Mouse (Mus musculus) spleen, adult 2 months (tissue): ENCODE data around the gene Fam50b. TPM values are rescaled to one million over a fixed set of nuclear protein-coding genes. Genes with fewer than 3 reads are reported as not detected.
A peak's percentile ranks its signal among the peaks of the same experiment; 100 is the strongest.

Experiments
- DNase-seq, 2 experiments: peaks; one replicate each; pipeline versions ENCODE4 v3.0.0 to v3.0.0-alpha.2; 2012 to 2021; ENCODE audit warnings: low spot score in 2 of 2, low read depth in 1 of 2
- H3K27ac ChIP-seq: fragments of 200-500 bp; 2 replicates; pipeline ENCODE4 v1.5.1; 2012; ENCODE audit warnings: low read length, inconsistent platforms; ENCODE audit not compliant: insufficient read depth
- H3K27me3 ChIP-seq: fragments of 200-500 bp; 2 replicates; pipeline ENCODE4 v1.6.1; 2012; ENCODE audit warnings: mild to moderate bottlenecking, moderate library complexity, low read length, inconsistent platforms; ENCODE audit not compliant: control insufficient read depth, insufficient read depth
- H3K36me3 ChIP-seq: fragments of 200-500 bp; 2 replicates; pipeline ENCODE4 v1.6.1; 2012; ENCODE audit warnings: mild to moderate bottlenecking, low read length, inconsistent platforms; ENCODE audit not compliant: control insufficient read depth, insufficient read depth
- H3K4me1 ChIP-seq: fragments of 200-500 bp; 2 replicates; pipeline ENCODE4 v1.6.1; 2011; ENCODE audit warnings: inconsistent platforms; ENCODE audit not compliant: control insufficient read depth, insufficient read depth, insufficient read length
- H3K4me3 ChIP-seq: fragments of 200-500 bp; 2 replicates; pipeline ENCODE4 v1.5.1; 2011; ENCODE audit warnings: mild to moderate bottlenecking, inconsistent platforms; ENCODE audit not compliant: insufficient read depth, insufficient read length; ENCODE audit errors: extremely low read depth
- CTCF ChIP-seq: fragments of 200-500 bp; IDR thresholded peaks from 2 replicates; pipeline ENCODE4 v1.5.1; 2011; ENCODE audit warnings: mild to moderate bottlenecking, inconsistent platforms; ENCODE audit not compliant: insufficient read depth, insufficient read length, insufficient replicate concordance; ENCODE audit errors: extremely low read depth
- POLR2A ChIP-seq: fragments of 200-500 bp; IDR thresholded peaks from 2 replicates; pipeline ENCODE4 v1.6.1; 2011; ENCODE audit warnings: low read depth, low read length, inconsistent platforms
- WGBS: fragments of 180-500 bp; shearing (Covaris S2); methylation state at CpG from one replicate; pipeline ENCODE4 v1.1.7; 2018; 5-methylcytosine and 5-hydroxymethylcytosine counted together
- polyA plus RNA-seq: library from polyadenylated mRNA; depleted of rRNA; stranded (reverse); fragments of >200 nt; gene quantifications from 2 replicates; pipeline ENCODE4 v1.2.3, GENCODE M21; 2012

The Fam50b gene
- polyA plus RNA-seq, 1 experiment, result not detected

DNA sequence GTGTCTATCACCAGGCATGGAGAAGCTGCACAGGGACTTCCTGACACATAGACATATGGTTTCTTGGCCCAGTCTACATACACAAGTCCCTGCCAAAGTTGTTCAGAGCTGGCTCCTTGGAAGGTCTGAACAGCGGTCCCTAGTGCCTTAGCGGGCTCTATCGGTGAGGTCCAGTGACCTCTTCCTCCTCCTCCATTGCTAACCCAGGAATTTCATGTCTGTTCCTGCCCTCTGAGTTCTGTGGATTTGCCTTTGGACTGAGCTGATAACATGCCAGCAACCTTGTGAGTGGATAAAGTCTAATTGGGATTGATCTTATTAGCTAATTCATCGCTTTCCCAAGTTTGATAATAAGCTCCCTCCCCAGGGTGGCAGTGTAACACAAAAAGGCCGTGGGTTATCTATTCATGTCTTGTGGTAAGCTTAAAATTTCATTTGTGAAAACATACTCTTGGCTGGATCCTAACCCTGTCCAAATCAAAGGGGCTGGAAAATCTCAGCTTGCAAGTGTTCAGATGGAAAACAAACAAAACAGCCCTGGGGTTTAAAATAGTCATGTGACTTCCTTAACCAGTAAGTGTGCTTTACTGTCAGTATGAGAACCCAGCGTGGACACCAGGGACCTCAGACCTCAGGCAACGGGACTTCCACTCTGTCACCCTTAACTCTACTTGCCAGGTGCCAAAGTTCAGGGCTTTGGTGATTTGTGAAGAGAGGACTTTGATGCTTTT lies 3.5 kb downstream of the Fam50b start:
- no peaks in the 10 kb centered on the region; the same call in 1 of the 2 replicates for H3K4me1 ChIP-seq
- no peak overlapping the region for H3K27ac ChIP-seq
- no peak for DNase-seq
- TF ChIP-seq CTCF, result no peak
- TF ChIP-seq POLR2A, result no peak
- no peaks in the 10 kb centered on the region for H3K27me3 ChIP-seq
- H3K36me3 ChIP-seq, result no peaks in the 10 kb centered on the region
- 63% methylated on average over 7 of the region's 7 CpGs for WGBS
- H3K4me3 ChIP-seq, result no peak overlapping the region

DNA sequence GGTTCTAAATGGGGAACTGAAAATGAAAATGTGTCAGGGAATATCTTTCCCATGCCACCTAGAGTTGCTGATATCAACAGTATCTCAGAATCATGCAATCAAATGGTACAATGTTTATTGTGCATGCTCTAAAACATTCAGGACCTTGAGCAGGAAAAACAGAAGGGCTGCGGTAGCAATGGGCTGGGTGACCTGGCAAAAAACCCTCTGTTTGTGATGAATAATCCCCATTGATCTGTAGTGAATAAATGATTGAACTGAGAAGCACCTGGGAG lies 4.0 kb downstream of the Fam50b start:
- no peaks in the 10 kb centered on the region for H3K36me3 ChIP-seq
- H3K27ac ChIP-seq, result no peak overlapping the region
- DNase-seq, result no peak
- no peaks in the 10 kb centered on the region for H3K27me3 ChIP-seq
- no peak overlapping the region for H3K4me3 ChIP-seq
- H3K4me1 ChIP-seq, result no peaks in the 10 kb centered on the region; the same call in 1 of the 2 replicates
- TF ChIP-seq POLR2A (no peak), CTCF (no peak)
- 76% methylated on average over 1 of the region's 1 CpGs for WGBS

DNA sequence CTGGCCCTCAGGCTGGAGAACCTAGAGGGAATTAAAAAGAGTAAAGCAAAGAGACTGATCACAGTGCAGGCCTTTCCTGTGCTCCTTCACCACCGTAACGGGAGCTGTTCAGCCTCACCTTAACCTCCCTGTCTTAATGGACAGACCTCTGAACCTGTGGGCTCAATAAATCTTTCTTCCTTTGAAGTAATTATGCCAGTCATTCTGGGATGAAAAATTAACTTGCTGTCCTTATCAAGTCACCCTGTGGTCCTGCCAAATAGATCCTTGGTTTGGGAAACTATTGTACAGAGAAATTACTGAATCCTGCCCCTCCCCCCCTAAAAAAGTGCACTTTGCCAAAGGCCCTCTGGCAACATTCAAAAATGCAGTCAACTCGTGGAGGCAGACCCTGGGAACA lies 4.4 kb downstream of the Fam50b start:
- Histone ChIP-seq H3K36me3 (no peaks in the 10 kb centered on the region), H3K4me1 (no peaks in the 10 kb centered on the region; the same call in 1 of the 2 replicates), H3K27ac (no peak overlapping the region), H3K4me3 (no peak overlapping the region), H3K27me3 (no peaks in the 10 kb centered on the region)
- TF ChIP-seq POLR2A (no peak), CTCF (no peak)
- 88% methylated on average over 3 of the region's 3 CpGs for WGBS
- no peak for DNase-seq

DNA sequence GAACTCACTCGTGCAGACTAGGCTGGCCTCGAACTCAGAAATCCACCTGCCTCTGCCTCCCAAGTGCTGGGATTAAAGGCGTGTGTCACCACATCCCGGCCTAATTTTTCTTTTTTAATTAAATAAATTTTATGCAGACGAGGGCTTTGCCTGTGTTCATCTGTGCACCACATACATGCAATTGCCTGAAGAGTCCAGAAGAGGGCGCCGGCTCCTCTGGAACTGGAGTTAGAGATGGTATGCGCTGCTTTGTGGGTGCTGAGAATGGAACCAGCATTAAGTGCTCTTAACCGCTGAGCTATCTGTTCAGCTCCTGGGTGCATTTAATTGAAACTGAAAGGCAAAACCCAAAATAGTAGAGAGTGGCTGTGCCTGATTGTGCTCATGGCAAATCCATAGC lies 6.6 kb downstream of the Fam50b start:
- H3K27me3 ChIP-seq, result no peaks in the 10 kb centered on the region
- WGBS, result 90% methylated on average over 9 of the region's 9 CpGs
- no peak overlapping the region for H3K4me3 ChIP-seq
- H3K27ac ChIP-seq, result no peak overlapping the region
- DNase-seq, result no peak
- H3K4me1 ChIP-seq, result no peaks in the 10 kb centered on the region; the same call in 1 of the 2 replicates
- no peaks in the 10 kb centered on the region for H3K36me3 ChIP-seq
- no peak for TF ChIP-seq POLR2A
- peak; percentile 19; the same call in 1 of the 2 replicates for TF ChIP-seq CTCF

DNA sequence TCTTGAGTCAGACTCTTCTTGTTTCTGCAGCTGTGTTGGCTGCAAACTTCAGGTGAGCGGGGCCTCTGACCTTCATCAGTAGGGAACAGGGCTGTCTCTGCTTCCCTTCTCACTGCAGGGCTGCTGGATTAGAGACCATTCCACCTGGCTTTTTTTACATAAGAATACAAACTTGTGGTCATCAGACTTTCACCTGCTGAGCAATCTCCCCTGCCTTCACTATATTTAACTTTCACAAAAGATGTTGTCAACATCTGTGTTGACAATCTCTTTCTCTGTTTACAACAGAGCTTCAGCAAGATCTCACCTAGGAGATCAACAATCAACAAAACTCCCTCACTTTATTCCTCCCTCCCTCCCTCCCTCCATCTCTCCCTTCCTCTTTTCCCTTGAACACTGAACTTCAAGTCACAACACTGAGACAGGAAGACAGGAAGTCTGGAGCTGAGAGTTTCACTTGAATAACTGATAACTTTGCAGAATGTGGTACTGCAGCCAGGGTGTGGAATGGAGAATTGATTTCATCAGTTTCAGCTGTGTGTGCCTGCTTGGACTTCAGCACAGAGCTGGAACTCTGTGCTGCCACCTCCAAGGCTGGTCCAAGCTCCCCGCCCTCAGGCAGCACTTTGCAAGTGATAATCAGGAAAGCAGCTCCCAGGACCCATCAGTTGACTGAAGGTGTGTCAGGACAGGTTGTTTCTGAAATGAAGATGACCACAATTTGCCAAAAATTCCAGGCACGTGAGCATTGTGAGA lies 7.3 kb downstream of the Fam50b start:
- 88% methylated on average over 3 of the region's 3 CpGs for WGBS
- no peak overlapping the region for H3K4me3 ChIP-seq
- H3K27ac ChIP-seq, result no peak overlapping the region
- no peaks in the 10 kb centered on the region for H3K36me3 ChIP-seq
- TF ChIP-seq POLR2A (no peak), CTCF (no peak)
- H3K4me1 ChIP-seq, result no peaks in the 10 kb centered on the region; the same call in none of the 2 replicates
- no peaks in the 10 kb centered on the region for H3K27me3 ChIP-seq
- no peak for DNase-seq

DNA sequence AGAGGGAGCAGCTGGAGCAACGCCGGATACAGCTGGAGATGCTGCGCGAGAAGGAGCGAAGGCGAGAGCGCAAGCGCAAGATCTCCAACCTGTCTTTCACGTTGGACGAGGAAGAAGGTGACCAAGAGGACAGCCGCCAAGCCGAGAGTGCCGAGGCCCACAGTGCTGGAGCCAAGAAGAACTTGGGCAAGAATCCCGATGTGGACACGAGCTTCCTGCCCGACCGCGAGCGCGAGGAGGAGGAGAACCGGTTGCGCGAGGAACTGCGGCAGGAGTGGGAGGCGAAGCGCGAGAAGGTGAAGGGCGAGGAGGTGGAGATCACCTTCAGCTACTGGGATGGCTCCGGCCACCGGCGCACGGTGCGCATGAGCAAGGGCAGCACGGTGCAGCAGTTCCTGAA lies 12.2 kb downstream of the Fam50b start:
- Histone ChIP-seq H3K36me3 (no peaks in the 10 kb centered on the region), H3K4me3 (no peak overlapping the region), H3K27me3 (no peaks in the 10 kb centered on the region), H3K4me1 (no peaks in the 10 kb centered on the region; the same call in 1 of the 2 replicates), H3K27ac (no peak overlapping the region)
- no peak for DNase-seq
- 97% methylated on average over 34 of the region's 34 CpGs for WGBS
- TF ChIP-seq CTCF, result no peak
- TF ChIP-seq POLR2A, result no peak

DNA sequence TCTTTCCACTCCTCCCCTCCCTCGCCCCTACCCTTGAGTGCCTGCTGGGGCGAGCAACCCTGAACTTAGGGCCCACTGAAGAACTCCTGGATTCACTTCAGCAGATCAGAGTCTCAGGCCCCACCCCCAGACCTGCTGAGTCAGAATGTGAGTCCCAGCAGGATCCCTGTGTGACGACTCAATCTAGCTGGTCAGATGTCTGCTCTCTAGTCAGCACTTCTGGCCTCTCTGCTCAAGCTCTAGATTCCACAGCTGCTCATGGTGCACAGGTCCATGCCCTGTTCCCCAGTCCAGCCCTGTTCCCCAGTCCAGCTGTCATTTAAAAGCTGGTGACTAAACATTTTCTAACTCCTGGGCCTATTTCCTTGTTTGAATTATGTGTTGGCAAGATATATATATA lies 13.9 kb downstream of the Fam50b start:
- Histone ChIP-seq H3K27me3 (no peaks in the 10 kb centered on the region), H3K27ac (no peak overlapping the region), H3K36me3 (no peaks in the 10 kb centered on the region), H3K4me3 (no peak overlapping the region), H3K4me1 (no peaks in the 10 kb centered on the region; the same call in 1 of the 2 replicates)
- no peak for TF ChIP-seq CTCF
- no peak for TF ChIP-seq POLR2A
- WGBS, result 70% methylated on average over 3 of the region's 3 CpGs
- DNase-seq, result no peak
